Comparison of ENCODE assay signal across 19 mouse cellular contexts in the genomic region with DNA sequence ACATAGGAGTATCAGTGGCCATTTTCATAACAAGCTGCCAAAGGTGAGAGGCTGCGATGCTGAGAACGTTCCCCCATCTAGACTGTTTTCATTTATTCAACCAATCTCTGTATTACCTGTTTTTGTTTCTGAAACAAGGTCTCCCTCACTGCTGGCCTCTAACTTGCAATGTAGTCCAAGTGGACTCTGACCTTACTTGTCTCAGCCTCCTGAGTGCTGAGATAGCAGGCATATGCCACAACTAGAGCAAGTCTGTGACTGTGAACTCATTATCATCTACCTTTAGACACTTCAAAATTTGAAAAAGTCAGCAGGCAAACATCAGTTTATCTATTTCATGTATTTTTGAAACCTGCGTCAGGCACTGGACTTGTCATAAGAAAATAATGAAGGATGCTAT.
DNase-seq lines count a peak whose midpoint lies in the region; ATAC-seq and TF ChIP-seq lines count a peak whose summit lies in the region.
"Had no signal": no experiment of that assay in that cellular context is flagged by ENCODE, and none has a peak within 500 bp of the region (broad histone marks: within the 10 kb centered on the region; RNA-seq: fewer than 3 reads in every experiment).

No protein-coding gene starts in this region.

- peak; percentile 27 for DNase-seq in kidney, adult 9 months
- no peak for DNase-seq in kidney, postnatal 14 days
- DNase-seq in limb, embryonic 10.5 days (ENCODE audit: low spot score) = no peak
- no peak for DNase-seq in liver
- DNase-seq: adrenal gland, postnatal 25 days; cerebellum, adult 11 months; cerebellum, adult 18-20 months; cerebellum, adult 8-10 months; cerebellum, postnatal 14 days; cerebellum, postnatal 36 days; embryo, embryonic 11 days had no signal

- no peaks in the 10 kb centered on the region for H3K9me3 ChIP-seq in limb, embryonic 15.5 days
- H3K9me3 ChIP-seq in limb, embryonic 10.5 days (replicated peaks) = no peaks in the 10 kb centered on the region
- no peaks in the 10 kb centered on the region for H3K9me3 ChIP-seq in intestine, embryonic 15.5 days
- no peaks in the 10 kb centered on the region for H3K9me3 ChIP-seq in intestine, postnatal 0 days (ENCODE audit: control insufficient read depth)
- H3K9me3 ChIP-seq in heart, embryonic 11.5 days (replicated peaks; ENCODE audit: control insufficient read depth, low read length) = no peaks in the 10 kb centered on the region
- H3K9me3 ChIP-seq: embryonic facial prominence, embryonic 13.5 days; embryonic facial prominence, embryonic 15.5 days; forebrain, embryonic 13.5 days; forebrain, embryonic 15.5 days had no signal

- H3K4me2 ChIP-seq in limb, embryonic 15.5 days = no peak overlapping the region
- no peak overlapping the region for H3K4me2 ChIP-seq in intestine, embryonic 15.5 days (replicated peaks)
- H3K4me2 ChIP-seq in intestine, postnatal 0 days (replicated peaks; ENCODE audit: low read depth) = no peak overlapping the region
- no peak overlapping the region for H3K4me2 ChIP-seq in heart, embryonic 11.5 days
- H3K4me2 ChIP-seq: embryonic facial prominence, embryonic 13.5 days; embryonic facial prominence, embryonic 15.5 days; forebrain, embryonic 13.5 days; forebrain, embryonic 15.5 days had no signal

- 90% methylated on average over 3 of the region's 3 CpGs for WGBS in limb, embryonic 15.5 days
- WGBS in limb, embryonic 10.5 days = 96% methylated on average over 3 of the region's 3 CpGs
- WGBS in intestine, embryonic 15.5 days = 86% methylated on average over 3 of the region's 3 CpGs
- 67% methylated on average over 3 of the region's 3 CpGs for WGBS in intestine, postnatal 0 days
- 80% methylated on average over 3 of the region's 3 CpGs for WGBS in heart, embryonic 11.5 days (ENCODE audit: insufficient replicate concordance)

- no peak overlapping the region for H3K9ac ChIP-seq in limb, embryonic 15.5 days
- no peak overlapping the region for H3K9ac ChIP-seq in intestine, embryonic 15.5 days
- no peak overlapping the region for H3K9ac ChIP-seq in intestine, postnatal 0 days (ENCODE audit: low read depth, low read length)
- H3K9ac ChIP-seq in heart, embryonic 11.5 days (ENCODE audit: low read depth, low read length) = no peak overlapping the region
- H3K9ac ChIP-seq: embryonic facial prominence, embryonic 13.5 days; embryonic facial prominence, embryonic 15.5 days; forebrain, embryonic 13.5 days; forebrain, embryonic 15.5 days had no signal

- H3K27me3 ChIP-seq in limb, embryonic 15.5 days = no peaks in the 10 kb centered on the region
- H3K27me3 ChIP-seq in limb, embryonic 10.5 days (ENCODE audit: low read depth, poor library complexity, severe bottlenecking) = no peaks in the 10 kb centered on the region
- no peaks in the 10 kb centered on the region for H3K27me3 ChIP-seq in intestine, embryonic 15.5 days (replicated peaks)
- no peaks in the 10 kb centered on the region for H3K27me3 ChIP-seq in intestine, postnatal 0 days (replicated peaks; ENCODE audit: control insufficient read depth, insufficient read depth, low read length)
- no peaks in the 10 kb centered on the region for H3K27me3 ChIP-seq in heart, embryonic 11.5 days (ENCODE audit: control insufficient read depth, insufficient read depth, low read length)
- H3K27me3 ChIP-seq: embryonic facial prominence, embryonic 13.5 days; embryonic facial prominence, embryonic 15.5 days; forebrain, embryonic 13.5 days; forebrain, embryonic 15.5 days had no signal

- TF ChIP-seq CTCF in intestine, postnatal 0 days (IDR thresholded peaks at IDR 0.05; ENCODE audit: low read depth) = no peak

- H3K27ac ChIP-seq in limb, embryonic 15.5 days = 0 out of 2 replicates have a peak overlapping the region, but pooled peaks have one; percentile 3
- H3K27ac ChIP-seq in limb, embryonic 10.5 days = no peak overlapping the region
- no peak overlapping the region for H3K27ac ChIP-seq in intestine, embryonic 15.5 days
- H3K27ac ChIP-seq in intestine, postnatal 0 days (ENCODE audit: low read depth, low read length) = no peak overlapping the region
- H3K27ac ChIP-seq in heart, embryonic 11.5 days (ENCODE audit: low read depth, low read length) = no peak overlapping the region
- H3K27ac ChIP-seq: embryonic facial prominence, embryonic 13.5 days; embryonic facial prominence, embryonic 15.5 days; forebrain, embryonic 13.5 days; forebrain, embryonic 15.5 days had no signal

- no peaks in the 10 kb centered on the region for H3K4me1 ChIP-seq in limb, embryonic 15.5 days
- no peaks in the 10 kb centered on the region for H3K4me1 ChIP-seq in limb, embryonic 10.5 days
- H3K4me1 ChIP-seq in intestine, embryonic 15.5 days (replicated peaks) = no peaks in the 10 kb centered on the region
- H3K4me1 ChIP-seq in intestine, postnatal 0 days (replicated peaks; ENCODE audit: control insufficient read depth, insufficient read depth, low read length) = no peaks in the 10 kb centered on the region
- no peaks in the 10 kb centered on the region for H3K4me1 ChIP-seq in heart, embryonic 11.5 days (ENCODE audit: control insufficient read depth, insufficient read depth, low read length)
- H3K4me1 ChIP-seq: embryonic facial prominence, embryonic 13.5 days; embryonic facial prominence, embryonic 15.5 days; forebrain, embryonic 13.5 days; forebrain, embryonic 15.5 days had no signal

- ATAC-seq in limb, embryonic 15.5 days (ENCODE audit: insufficient number of reproducible peaks, low FRiP score, low TSS enrichment, low read depth) = no peak
- ATAC-seq in intestine, embryonic 15.5 days = peak; percentile 67; the same call in 1 of the 2 replicates
- ATAC-seq in intestine, postnatal 0 days = peak; percentile 65; the same call in 1 of the 2 replicates
- ATAC-seq in heart, embryonic 11.5 days (replicated peaks; ENCODE audit: insufficient number of reproducible peaks, low FRiP score, low TSS enrichment) = no peak
- ATAC-seq: forebrain, embryonic 13.5 days; forebrain, embryonic 15.5 days had no signal

- no peaks in the 10 kb centered on the region for H3K36me3 ChIP-seq in limb, embryonic 15.5 days
- no peaks in the 10 kb centered on the region for H3K36me3 ChIP-seq in limb, embryonic 10.5 days
- H3K36me3 ChIP-seq in intestine, embryonic 15.5 days = no peaks in the 10 kb centered on the region
- no peaks in the 10 kb centered on the region for H3K36me3 ChIP-seq in intestine, postnatal 0 days (ENCODE audit: control insufficient read depth, insufficient read depth)
- no peaks in the 10 kb centered on the region for H3K36me3 ChIP-seq in heart, embryonic 11.5 days (ENCODE audit: control insufficient read depth, insufficient read depth, low read length)
- H3K36me3 ChIP-seq: embryonic facial prominence, embryonic 13.5 days; embryonic facial prominence, embryonic 15.5 days; forebrain, embryonic 15.5 days had no signal

- no peak overlapping the region for H3K4me3 ChIP-seq in limb, embryonic 15.5 days
- no peak overlapping the region for H3K4me3 ChIP-seq in limb, embryonic 10.5 days
- H3K4me3 ChIP-seq in intestine, embryonic 15.5 days (replicated peaks) = no peak overlapping the region
- no peak overlapping the region for H3K4me3 ChIP-seq in intestine, postnatal 0 days (ENCODE audit: low read depth, low read length)
- no peak overlapping the region for H3K4me3 ChIP-seq in heart, embryonic 11.5 days (ENCODE audit: low read depth, low read length)
- H3K4me3 ChIP-seq: embryonic facial prominence, embryonic 13.5 days; embryonic facial prominence, embryonic 15.5 days; forebrain, embryonic 13.5 days; forebrain, embryonic 15.5 days had no signal

Comparison
In these comparisons a context has a peak if more than half of its experiments do, and no peak if none do; other contexts are left out.
1. ATAC-seq: peak in intestine, embryonic 15.5 days (single experiment) and intestine, postnatal 0 days (single experiment); none in limb, embryonic 15.5 days (single experiment) and heart, embryonic 11.5 days (single experiment).